Mouse (Mus musculus): ENCODE results near the gene Sdk2. TPM values are rescaled to one million over a fixed set of nuclear protein-coding genes. Genes with fewer than 3 reads are reported as not detected.

Gene Sdk2
- total and polyA plus RNA-seq, 3 experiments: 0.22 TPM; not detected in 2

DNA sequence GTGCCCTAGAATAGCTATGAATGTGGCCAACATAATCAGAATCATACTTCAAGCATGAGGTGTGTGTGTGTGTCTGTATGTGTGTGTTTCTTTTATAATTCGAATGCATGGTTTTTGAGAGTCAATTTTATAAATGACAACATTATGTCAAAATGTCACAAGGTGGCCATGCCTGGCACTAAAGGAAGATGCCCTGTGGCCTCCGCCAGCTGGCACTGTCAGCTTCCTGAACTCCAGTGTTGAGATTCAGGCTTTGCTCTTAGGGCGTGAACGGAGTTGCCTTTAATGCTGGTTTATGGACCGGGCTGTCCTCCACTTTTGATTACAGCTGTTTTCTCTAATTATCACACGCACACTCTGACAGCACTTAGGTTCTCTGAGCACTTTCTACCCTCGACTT, 164.9 kb downstream of the Sdk2 start:
- no peaks in the 10 kb centered on the region for H3K36me3 ChIP-seq (replicated peaks)
- H3K4me3 ChIP-seq (ENCODE audit: low read depth, low read length): no peak overlapping the region
- TF ChIP-seq GATA1 (IDR thresholded peaks at IDR 0.05; ENCODE audit: borderline replicate concordance, low read length): no peak
- no peak for TF ChIP-seq GATA2 (IDR thresholded peaks at IDR 0.05; ENCODE audit: borderline replicate concordance, low read depth, low read length)
- no peak for TF ChIP-seq TAL1 (conservative IDR thresholded peaks at IDR 0.05; ENCODE audit: low read depth, low read length)
- no peak for TF ChIP-seq POLR2AphosphoS5 (IDR thresholded peaks at IDR 0.05; ENCODE audit: insufficient replicate concordance, low read depth, low read length)
- TF ChIP-seq CTCF (IDR thresholded peaks at IDR 0.05; ENCODE audit: low read depth, low read length): no peak
- no peaks in the 10 kb centered on the region for H3K27me3 ChIP-seq (ENCODE audit: insufficient read depth, low read length)
- H3K4me1 ChIP-seq (ENCODE audit: insufficient read depth, low read depth, low read length): no peaks in the 10 kb centered on the region
- DNase-seq (ENCODE audit: low spot score) (no peak), ATAC-seq (ENCODE audit: extremely low read depth, insufficient number of reproducible peaks, low FRiP score, poor library complexity, severe bottlenecking) (no peak)
- H3K9me3 ChIP-seq (replicated peaks): peaks cover 73% of the 10 kb centered on the region

DNA sequence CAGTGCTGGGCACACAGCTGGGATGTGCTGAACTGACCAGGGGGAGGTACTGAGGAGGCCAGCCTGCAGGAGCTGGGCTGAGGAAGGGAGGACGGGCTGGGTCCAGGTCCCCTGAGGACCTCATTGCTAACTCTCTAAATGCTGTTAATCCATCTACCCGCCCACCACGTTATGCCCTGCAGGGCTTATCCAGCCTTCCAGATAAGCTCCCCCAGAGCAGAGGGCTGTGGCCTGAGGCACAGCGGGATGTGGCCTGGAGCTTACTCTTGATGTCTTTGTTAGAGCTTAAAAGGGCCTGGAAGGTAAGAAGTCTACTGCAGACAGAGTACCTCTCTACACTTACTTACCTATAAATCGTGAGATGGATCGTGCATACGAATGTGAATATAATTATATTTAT, 168.2 kb downstream of the Sdk2 start:
- Histone ChIP-seq H3K4me1 (ENCODE audit: insufficient read depth, low read depth, low read length) (no peaks in the 10 kb centered on the region), H3K27me3 (ENCODE audit: insufficient read depth, low read length) (no peaks in the 10 kb centered on the region), H3K36me3 (replicated peaks) (no peaks in the 10 kb centered on the region), H3K9me3 (replicated peaks) (peaks cover 85% of the 10 kb centered on the region), H3K4me3 (ENCODE audit: low read depth, low read length) (no peak overlapping the region)
- ATAC-seq (ENCODE audit: extremely low read depth, insufficient number of reproducible peaks, low FRiP score, poor library complexity, severe bottlenecking): no peak
- TF ChIP-seq TAL1 (conservative IDR thresholded peaks at IDR 0.05; ENCODE audit: low read depth, low read length): no peak
- no peak for TF ChIP-seq CTCF (IDR thresholded peaks at IDR 0.05; ENCODE audit: low read depth, low read length)
- TF ChIP-seq GATA2 (IDR thresholded peaks at IDR 0.05; ENCODE audit: borderline replicate concordance, low read depth, low read length): no peak
- DNase-seq (ENCODE audit: low spot score): no peak

DNA sequence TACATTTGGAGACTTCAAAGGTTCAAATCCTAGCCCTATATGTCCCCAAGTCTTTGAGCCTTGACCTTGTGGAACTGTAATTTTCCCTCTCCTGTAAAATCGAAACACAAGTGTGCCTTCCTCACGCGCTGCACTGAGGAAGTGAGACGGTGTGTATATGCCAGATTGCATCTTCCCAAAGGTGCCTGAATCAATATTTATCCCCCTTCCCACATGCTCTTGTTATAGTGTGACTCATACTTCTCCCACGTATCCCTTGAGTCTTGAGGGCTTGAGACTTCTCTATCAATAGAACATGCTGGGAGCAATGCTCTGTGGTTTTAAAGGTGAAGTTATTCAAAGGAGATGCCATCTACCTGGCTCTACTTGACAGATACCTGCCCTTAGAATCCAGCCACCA, 170.8 kb downstream of the Sdk2 start:
- DNase-seq (ENCODE audit: low spot score): no peak
- no peak for ATAC-seq (ENCODE audit: extremely low read depth, insufficient number of reproducible peaks, low FRiP score, poor library complexity, severe bottlenecking)
- H3K36me3 ChIP-seq (replicated peaks): no peaks in the 10 kb centered on the region
- TF ChIP-seq CTCF (IDR thresholded peaks at IDR 0.05; ENCODE audit: low read depth, low read length) (no peak), GATA1 (IDR thresholded peaks at IDR 0.05; ENCODE audit: borderline replicate concordance, low read length) (no peak), POLR2AphosphoS5 (IDR thresholded peaks at IDR 0.05; ENCODE audit: insufficient replicate concordance, low read depth, low read length) (no peak), GATA2 (IDR thresholded peaks at IDR 0.05; ENCODE audit: borderline replicate concordance, low read depth, low read length) (no peak), TAL1 (conservative IDR thresholded peaks at IDR 0.05; ENCODE audit: low read depth, low read length) (no peak)
- H3K27me3 ChIP-seq (ENCODE audit: insufficient read depth, low read length): no peaks in the 10 kb centered on the region
- peaks cover 85% of the 10 kb centered on the region for H3K9me3 ChIP-seq (replicated peaks)
- no peaks in the 10 kb centered on the region for H3K4me1 ChIP-seq (ENCODE audit: insufficient read depth, low read depth, low read length)
- no peak overlapping the region for H3K4me3 ChIP-seq (ENCODE audit: low read depth, low read length)

DNA sequence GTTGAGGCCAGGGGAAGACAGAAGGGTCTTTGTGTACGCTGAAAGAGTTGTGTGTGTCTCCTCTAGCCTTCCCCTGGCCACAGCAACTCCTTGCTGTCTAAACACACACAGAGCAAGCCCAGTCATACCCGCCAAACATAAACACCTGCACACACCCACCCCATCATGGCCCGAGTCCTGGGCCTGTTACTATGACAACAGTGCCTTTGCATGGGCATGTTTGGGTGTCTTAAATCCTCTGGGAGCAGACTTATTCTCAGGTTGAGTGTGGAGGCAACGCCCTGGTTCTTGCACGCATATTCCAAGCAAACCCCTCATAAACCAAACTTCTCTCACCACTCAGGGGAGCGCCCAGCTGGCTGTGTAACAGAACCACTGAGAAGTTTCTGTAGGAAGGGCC, 173.9 kb downstream of the Sdk2 start:
- Histone ChIP-seq H3K27me3 (ENCODE audit: insufficient read depth, low read length) (no peaks in the 10 kb centered on the region), H3K36me3 (replicated peaks) (no peaks in the 10 kb centered on the region), H3K9me3 (replicated peaks) (peaks cover 91% of the 10 kb centered on the region), H3K4me3 (ENCODE audit: low read depth, low read length) (no peak overlapping the region), H3K4me1 (ENCODE audit: insufficient read depth, low read depth, low read length) (no peaks in the 10 kb centered on the region)
- DNase-seq (ENCODE audit: low spot score) (no peak), ATAC-seq (ENCODE audit: extremely low read depth, insufficient number of reproducible peaks, low FRiP score, poor library complexity, severe bottlenecking) (no peak)
- TF ChIP-seq CTCF (IDR thresholded peaks at IDR 0.05; ENCODE audit: low read depth, low read length) (no peak), TAL1 (conservative IDR thresholded peaks at IDR 0.05; ENCODE audit: low read depth, low read length) (no peak), GATA2 (IDR thresholded peaks at IDR 0.05; ENCODE audit: borderline replicate concordance, low read depth, low read length) (no peak), POLR2AphosphoS5 (IDR thresholded peaks at IDR 0.05; ENCODE audit: insufficient replicate concordance, low read depth, low read length) (no peak), GATA1 (IDR thresholded peaks at IDR 0.05; ENCODE audit: borderline replicate concordance, low read length) (no peak)

DNA sequence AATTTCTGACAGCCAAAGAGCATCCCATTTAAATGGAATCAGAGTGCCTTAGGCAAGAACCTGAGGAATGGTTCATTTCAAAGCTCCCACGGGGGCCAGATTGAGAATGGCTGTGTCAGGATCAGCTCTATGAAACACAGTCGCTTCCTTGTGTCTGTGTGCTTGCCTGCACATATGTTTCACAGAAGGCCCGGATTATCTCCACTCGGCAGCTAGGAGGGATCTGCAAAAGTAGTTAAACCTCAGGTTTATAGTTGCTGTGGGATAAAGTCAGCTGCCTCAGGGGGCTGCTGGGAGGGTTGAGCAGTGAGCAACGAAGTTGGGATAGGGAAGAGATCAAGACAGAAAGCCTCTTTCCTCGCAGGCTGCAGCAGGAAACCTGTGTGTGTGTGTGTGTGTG, 174.8 kb downstream of the Sdk2 start:
- DNase-seq (ENCODE audit: low spot score) (no peak), ATAC-seq (ENCODE audit: extremely low read depth, insufficient number of reproducible peaks, low FRiP score, poor library complexity, severe bottlenecking) (no peak)
- Histone ChIP-seq H3K9me3 (replicated peaks) (peaks cover 92% of the 10 kb centered on the region), H3K36me3 (replicated peaks) (no peaks in the 10 kb centered on the region), H3K4me3 (ENCODE audit: low read depth, low read length) (no peak overlapping the region), H3K4me1 (ENCODE audit: insufficient read depth, low read depth, low read length) (no peaks in the 10 kb centered on the region), H3K27me3 (ENCODE audit: insufficient read depth, low read length) (no peaks in the 10 kb centered on the region)
- TF ChIP-seq TAL1 (conservative IDR thresholded peaks at IDR 0.05; ENCODE audit: low read depth, low read length) (no peak), GATA2 (IDR thresholded peaks at IDR 0.05; ENCODE audit: borderline replicate concordance, low read depth, low read length) (no peak), POLR2AphosphoS5 (IDR thresholded peaks at IDR 0.05; ENCODE audit: insufficient replicate concordance, low read depth, low read length) (no peak), CTCF (IDR thresholded peaks at IDR 0.05; ENCODE audit: low read depth, low read length) (no peak), GATA1 (IDR thresholded peaks at IDR 0.05; ENCODE audit: borderline replicate concordance, low read length) (no peak)

DNA sequence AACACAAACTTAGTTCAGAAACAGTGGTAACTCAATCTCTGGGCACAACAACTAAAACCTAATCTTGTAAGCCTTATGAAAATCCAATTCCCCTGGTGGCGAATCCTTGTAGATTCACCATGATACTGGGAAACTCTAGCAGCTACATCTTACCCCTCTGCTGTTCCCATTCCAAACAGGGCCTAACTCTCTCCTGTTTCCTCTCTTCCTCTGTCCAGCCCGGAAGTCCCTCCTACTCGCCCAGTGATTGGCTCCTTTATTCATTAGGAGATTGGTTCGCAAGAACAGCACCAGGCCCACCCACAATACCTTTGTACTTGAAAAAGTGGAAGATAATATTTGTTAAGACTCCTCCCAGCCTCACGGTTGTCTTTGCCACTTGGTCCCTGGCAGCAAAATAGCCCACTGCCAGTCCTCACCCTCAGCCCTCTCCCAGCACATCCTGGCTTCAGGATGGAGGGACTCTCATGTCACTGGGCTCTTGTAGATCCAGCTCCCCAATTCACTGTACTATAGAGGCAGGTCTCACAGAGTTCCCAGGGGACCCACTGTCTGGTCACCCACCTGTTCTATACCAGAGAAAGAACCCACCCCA, 178.6 kb downstream of the Sdk2 start:
- H3K36me3 ChIP-seq (replicated peaks): no peaks in the 10 kb centered on the region
- no peak for ATAC-seq (ENCODE audit: extremely low read depth, insufficient number of reproducible peaks, low FRiP score, poor library complexity, severe bottlenecking)
- no peak overlapping the region for H3K4me3 ChIP-seq (ENCODE audit: low read depth, low read length)
- TF ChIP-seq CTCF (IDR thresholded peaks at IDR 0.05; ENCODE audit: low read depth, low read length): no peak
- no peak for TF ChIP-seq TAL1 (conservative IDR thresholded peaks at IDR 0.05; ENCODE audit: low read depth, low read length)
- TF ChIP-seq GATA2 (IDR thresholded peaks at IDR 0.05; ENCODE audit: borderline replicate concordance, low read depth, low read length): no peak
- TF ChIP-seq POLR2AphosphoS5 (IDR thresholded peaks at IDR 0.05; ENCODE audit: insufficient replicate concordance, low read depth, low read length): no peak
- TF ChIP-seq GATA1 (IDR thresholded peaks at IDR 0.05; ENCODE audit: borderline replicate concordance, low read length): no peak
- H3K4me1 ChIP-seq (ENCODE audit: insufficient read depth, low read depth, low read length): no peaks in the 10 kb centered on the region
- H3K9me3 ChIP-seq (replicated peaks): peaks cover 92% of the 10 kb centered on the region
- no peaks in the 10 kb centered on the region for H3K27me3 ChIP-seq (ENCODE audit: insufficient read depth, low read length)
- no peak for DNase-seq (ENCODE audit: low spot score)

All from G1E (cell line).